Mouse (Mus musculus) hindbrain, embryonic 11.5 days (tissue): ENCODE results near the gene Cnnm1. TPM values are rescaled to one million over a fixed set of nuclear protein-coding genes. Genes with fewer than 3 reads are reported as not detected.

Experiments
- polyA plus RNA-seq: library from polyadenylated mRNA; unstranded; fragments of >200 nt; fragmentation: Nextera tagmentation; extraction: Ambion mirVana; gene quantifications from 2 replicates; pipeline ENCODE4 v1.2.1, GENCODE M21; 2014

Cnnm1 gene
- polyA plus RNA-seq, 1 experiment from 2014 or later, result 1.1 TPM

Other genes starting within 250 kb of the Cnnm1 start
- 0.68 and 0.73 TPM in 2 replicates for gene Hpse2, start 52.1 kb upstream of the Cnnm1 start, polyA plus RNA-seq
- gene Got1, start 84.2 kb downstream of the Cnnm1 start, polyA plus RNA-seq, result 51.0 and 53.4 TPM in 2 replicates
- 0.20 and 0.38 TPM in 2 replicates for gene Nkx2-3, start 171.9 kb downstream of the Cnnm1 start, polyA plus RNA-seq
- gene Slc25a28, start 234.4 kb downstream of the Cnnm1 start, polyA plus RNA-seq, result 9.1 and 10.9 TPM in 2 replicates
- 13.9 and 15.4 TPM in 2 replicates for gene Entpd7, start 249.2 kb downstream of the Cnnm1 start, polyA plus RNA-seq